Mouse (Mus musculus) forebrain, embryonic 10.5 days (tissue): ENCODE measurements around the gene Copg2. TPM values are rescaled to one million over a fixed set of nuclear protein-coding genes. Genes with fewer than 3 reads are reported as not detected.

ENCODE experiments used
- DNase-seq: peaks from one replicate; pipeline ENCODE4 v3.0.0-alpha.2; 2017; ENCODE audit warnings: low spot score; ENCODE audit errors: extremely low spot score
- H3K27ac ChIP-seq: fragments of 300-500 bp; sonication (generic); 2 replicates; pipeline ENCODE4 v1.5.1; 2016; ENCODE audit warnings: mild to moderate bottlenecking
- H3K27me3 ChIP-seq: fragments of 300-500 bp; sonication (generic); 2 replicates; pipeline ENCODE4 v1.6.1; 2016; ENCODE audit warnings: mild to moderate bottlenecking; ENCODE audit not compliant: poor library complexity, severe bottlenecking
- H3K36me3 ChIP-seq: fragments of 300-500 bp; sonication (generic); replicated peaks from 2 replicates; pipeline ENCODE4 v1.6.1; 2016; ENCODE audit warnings: mild to moderate bottlenecking, moderate library complexity
- H3K4me1 ChIP-seq: fragments of 300-500 bp; sonication (generic); 2 replicates; pipeline ENCODE4 v1.6.1; 2016
- H3K4me3 ChIP-seq: fragments of 300-500 bp; sonication (generic); 2 replicates; pipeline ENCODE4 v1.5.1; 2016; ENCODE audit warnings: mild to moderate bottlenecking, moderate library complexity
- H3K9me3 ChIP-seq: fragments of 300-500 bp; sonication (generic); 2 replicates; pipeline ENCODE4 v1.6.1; 2016; ENCODE audit warnings: mild to moderate bottlenecking, moderate library complexity
- WGBS: fragments of 180-500 bp; shearing (Covaris S2); methylation state at CpG from one replicate; pipeline ENCODE4 v1.1.7; 2016; 5-methylcytosine and 5-hydroxymethylcytosine counted together
- polyA plus RNA-seq: library from polyadenylated mRNA; unstranded; fragments of >200 nt; fragmentation: Nextera tagmentation; extraction: Ambion mirVana; gene quantifications from 2 replicates; pipeline ENCODE4 v1.2.1, GENCODE M21; 2016

The Copg2 gene
- polyA plus RNA-seq, 1 experiment from 2014 or later, result 31.0 TPM

DNA sequence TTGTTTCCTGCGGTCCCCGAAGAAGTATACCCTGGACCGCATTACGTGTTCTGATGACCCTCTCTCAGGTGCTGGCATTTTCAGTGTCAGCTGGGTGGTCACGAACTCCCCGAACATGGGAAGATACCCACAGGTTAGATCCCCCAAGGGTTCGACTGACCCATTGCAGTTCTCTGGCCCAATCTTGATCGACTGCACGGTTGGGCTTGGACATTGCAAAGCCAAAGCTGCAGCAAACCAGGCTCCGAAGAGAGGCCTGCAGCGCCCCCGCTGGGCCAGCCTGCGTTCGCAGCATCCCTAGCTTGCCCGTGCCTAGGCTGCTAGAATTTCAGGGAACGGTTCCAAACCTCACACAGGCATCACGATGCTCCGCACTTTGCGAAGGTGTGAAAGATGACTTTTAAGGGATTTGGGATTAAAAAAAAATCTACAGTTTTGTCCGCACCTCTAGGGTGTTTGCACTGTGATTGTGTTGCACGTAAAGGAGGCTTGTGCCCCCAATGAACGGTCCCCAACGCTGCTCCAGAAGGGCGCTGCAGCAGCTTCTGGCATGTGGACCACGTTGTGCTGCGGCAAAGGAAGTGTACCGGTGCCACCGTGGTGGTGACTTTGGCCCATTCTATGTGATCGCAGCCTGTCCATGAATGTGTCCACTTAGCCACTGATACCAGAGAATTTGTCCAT, 159.6 kb downstream of the Copg2 start:
- Histone ChIP-seq H3K27me3 (no peaks in the 10 kb centered on the region), H3K27ac (peak overlapping the region; percentile 92), H3K4me3 (peak overlapping the region; percentile 66), H3K4me1 (peaks cover 62% of the 10 kb centered on the region), H3K36me3 (peaks cover 49% of the 10 kb centered on the region), H3K9me3 (peaks cover 62% of the 10 kb centered on the region)
- WGBS, result 47% methylated on average over 29 of the region's 29 CpGs
- peak; percentile 82 for DNase-seq

DNA sequence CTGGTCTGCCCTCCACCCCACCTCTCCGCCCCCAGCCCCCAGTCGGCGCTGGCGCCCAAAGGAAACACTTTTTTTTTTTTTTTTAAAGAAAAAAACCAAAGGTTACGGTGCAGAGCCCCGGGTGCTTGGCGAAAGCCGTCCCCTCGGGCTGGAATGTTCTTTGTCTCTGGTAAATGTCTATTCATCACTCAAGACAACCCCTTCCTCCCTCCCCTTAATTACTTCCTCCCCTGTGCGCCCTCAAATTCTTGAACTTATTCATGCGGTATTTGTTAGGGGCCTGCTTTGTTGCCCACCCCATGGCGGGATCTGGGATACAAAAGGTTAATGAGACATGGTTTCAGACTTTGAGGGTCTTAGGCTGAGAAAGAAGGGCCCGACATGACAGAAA, 160.2 kb downstream of the Copg2 start:
- peak overlapping the region; percentile 92 for H3K27ac ChIP-seq
- 39% methylated on average over 13 of the region's 13 CpGs for WGBS
- H3K27me3 ChIP-seq, result no peaks in the 10 kb centered on the region
- peak overlapping the region; percentile 66 for H3K4me3 ChIP-seq
- peaks cover 62% of the 10 kb centered on the region for H3K4me1 ChIP-seq
- H3K9me3 ChIP-seq, result peaks cover 62% of the 10 kb centered on the region
- H3K36me3 ChIP-seq, result peaks cover 43% of the 10 kb centered on the region
- DNase-seq, result peak; percentile 70

DNA sequence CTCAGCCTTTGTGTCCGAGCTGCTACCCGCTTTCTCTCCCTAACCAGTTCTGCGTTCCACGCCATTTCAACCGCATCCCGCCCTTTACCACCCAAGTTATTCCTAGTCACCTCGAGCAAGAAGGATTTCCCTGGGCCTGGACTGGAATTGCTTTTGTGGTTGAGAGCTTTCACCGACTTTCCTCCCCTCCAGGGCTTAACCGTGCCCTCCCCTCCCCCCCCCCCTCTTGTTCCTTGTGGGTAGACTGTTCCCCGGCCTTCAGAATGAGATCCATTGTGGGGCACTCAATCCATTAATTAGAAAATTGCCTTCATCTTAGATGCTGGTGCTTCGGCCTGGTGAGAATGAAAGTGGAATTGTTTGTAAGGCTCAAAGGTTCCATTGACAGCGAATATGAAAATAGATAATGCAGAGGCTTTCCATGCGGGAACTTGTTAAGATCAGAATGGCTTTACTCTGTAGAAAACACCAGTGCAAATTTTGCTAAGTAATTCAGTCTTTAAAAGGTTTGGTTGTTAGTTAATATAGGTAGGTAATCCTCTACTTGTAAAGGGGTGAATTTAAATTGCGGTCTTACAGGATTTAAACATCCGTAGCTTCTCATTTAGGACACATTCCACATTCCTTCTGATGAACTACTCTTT, 160.7 kb downstream of the Copg2 start:
- H3K4me3 ChIP-seq, result peak overlapping the region; percentile 66
- peak; percentile 72 for DNase-seq
- peak overlapping the region; percentile 92 for H3K27ac ChIP-seq
- peaks cover 62% of the 10 kb centered on the region for H3K9me3 ChIP-seq
- H3K27me3 ChIP-seq, result no peaks in the 10 kb centered on the region
- H3K4me1 ChIP-seq, result peaks cover 62% of the 10 kb centered on the region
- peaks cover 37% of the 10 kb centered on the region for H3K36me3 ChIP-seq
- WGBS, result 43% methylated on average over 15 of the region's 15 CpGs

DNA sequence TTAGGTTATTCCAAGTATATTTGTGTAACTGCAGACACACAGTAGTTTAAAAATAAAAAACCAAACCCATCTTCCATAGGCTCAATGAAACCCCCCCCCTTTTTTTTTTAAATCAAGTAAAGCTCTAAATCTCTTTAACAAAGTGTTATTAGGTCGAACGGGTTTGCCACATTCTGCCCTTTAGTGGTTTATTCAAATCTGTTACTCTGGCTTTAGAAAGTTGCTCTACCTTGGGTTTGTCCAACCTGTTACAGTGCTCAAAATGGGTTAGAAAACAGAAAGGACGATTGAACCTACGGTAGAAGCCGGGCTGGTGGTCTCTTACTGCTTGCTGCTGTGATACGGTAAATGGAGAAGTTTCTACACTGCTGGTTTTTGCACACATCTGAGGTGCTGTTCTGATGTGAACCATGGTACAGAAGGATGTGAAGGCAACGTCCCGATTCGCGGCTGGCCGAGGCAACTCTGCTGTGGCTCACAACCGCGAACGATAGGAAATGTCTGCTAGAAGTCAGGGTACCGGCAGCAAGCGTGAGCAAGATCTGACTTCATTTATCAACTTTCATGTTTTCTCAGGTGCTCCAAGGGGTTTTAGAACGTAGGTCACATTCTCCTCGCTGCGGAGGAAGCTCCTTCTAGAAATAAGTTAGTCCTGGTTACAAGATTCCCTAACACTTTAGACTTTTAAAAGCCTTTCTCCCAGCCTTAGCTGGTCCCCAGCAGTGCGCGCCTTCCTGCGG, 161.4 kb downstream of the Copg2 start:
- peaks cover 63% of the 10 kb centered on the region for H3K4me1 ChIP-seq
- WGBS, result 52% methylated on average over 22 of the region's 22 CpGs
- H3K36me3 ChIP-seq, result peaks cover 31% of the 10 kb centered on the region
- no peaks in the 10 kb centered on the region for H3K27me3 ChIP-seq
- H3K9me3 ChIP-seq, result peaks cover 57% of the 10 kb centered on the region
- no peak for DNase-seq
- peak overlapping the region; percentile 43 for H3K4me3 ChIP-seq
- peak overlapping the region; percentile 92 for H3K27ac ChIP-seq

DNA sequence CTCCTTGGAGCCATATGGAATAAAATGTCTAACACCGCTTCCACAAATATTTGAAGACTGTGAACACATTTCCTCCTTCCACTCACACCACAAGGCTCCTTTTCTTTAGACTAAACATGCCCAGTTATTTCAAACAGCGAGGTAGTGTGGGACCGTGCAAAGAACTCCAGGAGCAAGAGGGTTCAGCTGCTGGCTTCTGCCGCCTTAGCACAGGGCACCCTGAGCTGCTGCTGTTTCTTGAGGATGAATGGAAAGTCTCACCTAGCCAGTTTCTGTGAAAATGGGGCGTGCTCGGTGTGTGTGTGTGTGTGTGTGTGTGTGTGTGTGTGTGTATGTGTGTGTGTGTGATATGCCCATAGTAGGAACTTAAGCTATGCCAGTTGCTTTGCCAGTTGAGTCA, 162.1 kb downstream of the Copg2 start:
- DNase-seq, result no peak
- Histone ChIP-seq H3K36me3 (peaks cover 24% of the 10 kb centered on the region), H3K27me3 (no peaks in the 10 kb centered on the region), H3K4me3 (peak overlapping the region; percentile 43), H3K4me1 (peaks cover 64% of the 10 kb centered on the region), H3K9me3 (peaks cover 50% of the 10 kb centered on the region), H3K27ac (peak overlapping the region; percentile 92)
- 56% methylated on average over 6 of the region's 6 CpGs for WGBS

DNA sequence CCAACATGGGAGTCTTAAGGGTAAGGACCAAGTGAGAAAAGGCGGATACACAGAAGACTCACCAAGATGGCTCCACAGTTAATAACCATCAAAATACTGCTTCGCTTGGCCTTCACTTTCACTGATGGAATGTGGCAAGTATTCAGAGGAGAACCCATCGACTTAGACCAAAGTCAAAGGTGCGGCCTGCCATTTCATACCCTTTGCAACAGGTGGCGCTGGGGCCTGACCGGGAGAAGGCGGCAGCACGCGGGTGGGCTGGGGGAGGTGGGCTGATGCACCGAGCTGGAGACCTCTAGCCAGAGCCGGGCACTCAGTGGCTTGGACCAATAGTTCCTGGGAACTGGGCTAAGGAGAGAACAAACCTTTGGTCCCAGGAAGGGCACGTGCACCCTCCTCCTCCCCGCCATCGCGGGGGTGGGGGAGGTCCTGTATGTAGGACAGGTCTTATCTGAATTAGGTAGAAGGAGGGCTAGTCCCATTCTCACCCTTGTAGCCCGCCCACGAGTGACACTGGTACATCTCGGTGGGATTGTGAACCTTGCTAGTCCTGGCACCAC, 163.9 kb downstream of the Copg2 start:
- WGBS, result 34% methylated on average over 18 of the region's 18 CpGs
- DNase-seq, result no peak
- H3K9me3 ChIP-seq, result peaks cover 32% of the 10 kb centered on the region

DNA sequence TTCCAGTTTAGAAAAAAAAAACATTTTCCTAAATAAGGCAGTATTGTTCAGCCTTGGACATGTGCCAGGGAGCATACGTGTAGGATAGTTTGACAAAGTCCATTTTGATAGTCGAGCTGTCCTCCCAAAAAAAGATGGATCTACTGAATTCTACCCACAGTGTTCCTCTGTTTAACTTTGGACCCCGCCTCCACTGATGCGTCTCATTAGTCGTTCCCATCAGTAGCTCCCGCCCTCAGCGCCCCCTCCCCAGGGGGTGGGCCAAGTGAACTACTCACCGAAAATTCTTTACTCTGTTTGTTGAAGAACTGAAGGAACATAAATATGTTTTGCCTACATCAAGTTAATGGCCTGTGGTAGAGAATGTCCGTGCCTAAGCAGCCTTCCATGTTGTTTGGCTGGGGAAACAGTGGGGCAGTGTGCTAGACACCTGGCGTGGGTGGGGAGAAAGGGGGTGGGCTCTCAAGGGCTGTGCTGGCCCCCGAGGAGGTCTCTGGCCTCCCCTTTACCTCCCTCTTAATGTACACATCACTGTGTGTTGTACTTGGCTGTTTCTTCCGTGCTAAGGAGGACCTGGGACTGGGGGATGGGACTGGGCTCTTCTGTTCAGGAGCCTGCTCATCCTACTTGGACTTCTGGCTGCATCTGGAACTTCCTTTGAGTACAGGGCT, 166.2 kb downstream of the Copg2 start:
- H3K4me3 ChIP-seq, result no peak overlapping the region
- peak overlapping the region; percentile 56; the same call in 1 of the 2 replicates for H3K27ac ChIP-seq
- H3K4me1 ChIP-seq, result peaks cover 47% of the 10 kb centered on the region
- H3K27me3 ChIP-seq, result no peaks in the 10 kb centered on the region
- no peaks in the 10 kb centered on the region for H3K36me3 ChIP-seq
- no peak for DNase-seq
- WGBS, result 66% methylated on average over 12 of the region's 12 CpGs
- H3K9me3 ChIP-seq, result peaks cover 10% of the 10 kb centered on the region

More for the DNA sequence above, 163.9 kb downstream of the Copg2 start:
- H3K4me1 ChIP-seq, result peaks cover 66% of the 10 kb centered on the region
- no peaks in the 10 kb centered on the region for H3K27me3 ChIP-seq
- H3K27ac ChIP-seq, result peak overlapping the region; percentile 92
- H3K36me3 ChIP-seq, result peaks cover 12% of the 10 kb centered on the region
- peak overlapping the region; percentile 43 for H3K4me3 ChIP-seq

DNA sequence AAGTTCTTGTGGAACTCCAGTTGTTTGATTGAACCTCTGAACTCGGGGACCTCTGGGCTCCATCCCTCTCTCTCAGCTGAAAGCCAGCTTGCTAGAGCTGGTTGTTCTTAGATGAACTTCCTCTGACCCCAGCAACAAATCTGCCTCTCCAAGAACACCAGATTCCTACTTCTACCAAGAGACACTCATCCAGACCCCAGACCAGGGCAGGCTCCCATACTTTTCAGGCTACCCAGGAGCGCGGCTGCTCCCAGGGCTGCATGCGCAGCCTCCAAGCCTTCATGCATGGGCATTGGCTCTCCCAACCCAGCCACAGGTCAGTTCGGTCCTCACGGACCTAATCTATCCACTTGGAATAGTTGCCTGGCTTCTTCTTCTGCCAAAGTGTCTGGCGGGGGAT, 173.3 kb downstream of the Copg2 start, which contains the start of gene Mest:
Gene Mest, plus strand, starts transcription at position 217 of the 400 bp plus-strand sequence.
- 67% methylated on average over 7 of the region's 7 CpGs for WGBS
- H3K27ac ChIP-seq, result peak within 1 kb of the TSS; percentile 81
- H3K4me1 ChIP-seq, result peaks cover 37% of the 10 kb centered on the region

DNA sequence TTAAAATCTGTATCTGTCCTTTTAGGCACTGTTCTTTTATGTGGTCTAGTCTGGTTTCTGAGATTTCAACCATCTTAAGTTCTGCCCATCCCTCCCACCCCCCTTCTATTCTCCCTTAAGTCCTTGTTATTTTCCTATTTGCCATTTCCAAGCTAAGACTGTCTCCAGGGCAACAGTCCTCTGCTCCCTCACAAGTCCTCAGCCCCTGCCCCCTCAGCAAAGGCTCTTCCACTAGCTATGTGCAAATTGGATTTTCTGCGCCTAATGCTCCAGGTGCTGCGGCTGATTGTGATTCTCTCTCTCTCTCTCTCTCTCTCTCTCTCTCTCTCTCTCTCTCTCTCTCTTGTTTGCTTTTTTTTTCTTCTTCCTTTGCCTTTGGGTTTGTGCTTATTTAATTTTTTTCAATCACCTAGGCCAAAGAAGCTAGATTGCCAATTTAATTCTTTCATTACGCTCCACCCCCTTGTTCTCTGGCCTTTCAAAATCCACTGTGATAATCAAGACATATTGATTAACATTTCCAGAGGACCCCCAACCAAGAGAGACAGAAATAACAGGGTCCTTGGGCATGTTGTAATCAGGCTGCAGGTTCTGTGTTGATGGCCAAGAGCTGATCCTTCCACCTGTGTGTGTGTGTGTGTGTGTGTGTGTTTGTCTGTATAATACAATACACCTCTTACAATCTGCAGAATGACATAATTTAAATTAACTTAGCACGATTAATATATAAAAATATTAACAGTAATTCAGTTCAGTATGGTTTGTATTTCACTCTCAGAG, 174.0 kb downstream of the Copg2 start:
- DNase-seq, result no peak

More for the DNA sequence above, 173.3 kb downstream of the Copg2 start, which contains the start of gene Mest:
- H3K27me3 ChIP-seq, result no peaks in the 10 kb centered on the region
- H3K9me3 ChIP-seq, result no peaks in the 10 kb centered on the region
- no peak within 1 kb of the TSS for H3K4me3 ChIP-seq
- no peak for DNase-seq
- no peaks in the 10 kb centered on the region for H3K36me3 ChIP-seq

DNA sequence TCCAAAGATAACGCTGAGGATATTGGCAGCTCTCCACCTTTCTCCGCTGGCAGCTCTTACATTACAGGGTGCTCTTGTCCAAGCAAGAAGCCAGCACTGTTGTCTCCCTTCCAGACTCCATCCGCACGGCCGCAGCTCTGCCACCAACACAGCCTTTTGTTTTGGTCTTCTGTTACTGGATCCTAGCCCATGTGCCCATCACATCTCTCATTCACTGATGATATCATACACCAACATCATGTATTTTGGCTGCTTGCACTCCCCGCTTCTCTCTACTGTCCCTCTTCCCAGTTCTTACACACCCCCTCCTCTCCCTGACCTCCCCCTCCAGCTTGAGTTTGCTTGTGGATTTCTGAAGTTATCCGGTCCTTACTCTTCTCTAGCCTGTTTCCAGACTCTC, 179.8 kb downstream of the Copg2 start:
- H3K4me1 ChIP-seq, result peaks cover 21% of the 10 kb centered on the region
- 0 out of 2 replicates have a peak overlapping the region, but pooled peaks have one; percentile 25 for H3K27ac ChIP-seq
- H3K4me3 ChIP-seq, result no peak overlapping the region
- H3K9me3 ChIP-seq, result no peaks in the 10 kb centered on the region
- H3K36me3 ChIP-seq, result no peaks in the 10 kb centered on the region
- WGBS, result 94% methylated on average over 7 of the region's 7 CpGs
- no peaks in the 10 kb centered on the region for H3K27me3 ChIP-seq
- no peak for DNase-seq

More for the DNA sequence above, 174.0 kb downstream of the Copg2 start:
- no peak overlapping the region for H3K4me3 ChIP-seq
- H3K36me3 ChIP-seq, result no peaks in the 10 kb centered on the region
- H3K27me3 ChIP-seq, result no peaks in the 10 kb centered on the region
- peak overlapping the region; percentile 81 for H3K27ac ChIP-seq
- no peaks in the 10 kb centered on the region for H3K9me3 ChIP-seq
- WGBS, result 39% methylated on average over 4 of the region's 4 CpGs
- H3K4me1 ChIP-seq, result peaks cover 37% of the 10 kb centered on the region

DNA sequence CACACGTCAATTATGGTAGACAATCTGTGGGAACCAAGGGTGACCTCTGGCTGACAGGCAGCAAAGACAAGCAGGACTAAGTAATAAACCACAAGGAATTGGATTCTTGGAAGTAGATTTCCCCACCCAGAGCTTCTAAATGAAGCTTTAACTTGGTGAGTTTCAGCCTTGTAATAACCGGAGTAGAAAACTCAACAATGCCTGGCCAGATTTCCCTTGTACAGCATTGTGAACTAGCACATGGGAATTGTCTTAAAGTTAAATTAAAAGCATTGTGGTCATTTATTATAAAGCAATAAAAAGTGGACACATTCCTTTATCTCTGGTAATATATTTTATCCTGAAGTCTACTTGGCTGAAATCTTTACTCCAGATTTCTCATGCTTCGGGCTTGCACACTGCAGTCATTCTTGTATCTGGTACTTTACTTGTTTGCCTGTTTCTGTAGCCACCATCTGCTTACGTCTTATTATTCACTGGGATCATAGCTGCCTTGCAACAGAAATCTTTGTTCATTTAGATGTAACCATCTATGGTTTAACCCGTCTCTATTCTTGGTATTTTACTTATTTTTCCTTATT, 181.6 kb downstream of the Copg2 start:
- no peak overlapping the region for H3K27ac ChIP-seq
- 89% methylated on average over 5 of the region's 5 CpGs for WGBS
- H3K4me1 ChIP-seq, result peaks cover 25% of the 10 kb centered on the region
- H3K4me3 ChIP-seq, result no peak overlapping the region
- peaks cover 6% of the 10 kb centered on the region for H3K27me3 ChIP-seq
- no peaks in the 10 kb centered on the region for H3K36me3 ChIP-seq
- no peak for DNase-seq
- H3K9me3 ChIP-seq, result no peaks in the 10 kb centered on the region
